Mouse (Mus musculus) midbrain, embryonic 15.5 days (tissue): ENCODE results near the gene Chat. TPM values are rescaled to one million over a fixed set of nuclear protein-coding genes. Genes with fewer than 3 reads are reported as not detected.
A peak's percentile ranks its signal among the peaks of the same experiment; 100 is the strongest.

Source experiments
- ATAC-seq: fragments of 200-750 bp; cut with Nextera tagmentation; replicated peaks from 2 replicates; pipeline ENCODE4 v1.8.0; 2017; ENCODE audit warnings: moderate TSS enrichment
- H3K27ac ChIP-seq: fragments of 300-500 bp; sonication (generic); 2 replicates; pipeline ENCODE4 v1.5.1; 2015; ENCODE audit warnings: mild to moderate bottlenecking, inconsistent platforms
- H3K27me3 ChIP-seq: fragments of 300-500 bp; sonication (generic); replicated peaks from 2 replicates; pipeline ENCODE4 v1.6.1; 2015; ENCODE audit warnings: inconsistent platforms
- H3K36me3 ChIP-seq: fragments of 300-500 bp; sonication (generic); replicated peaks from 2 replicates; pipeline ENCODE4 v1.6.1; 2015; ENCODE audit warnings: inconsistent platforms
- H3K4me1 ChIP-seq: fragments of 300-500 bp; sonication (generic); 2 replicates; pipeline ENCODE4 v1.6.1; 2015; ENCODE audit warnings: inconsistent platforms
- H3K4me2 ChIP-seq: fragments of 300-500 bp; sonication (generic); 2 replicates; pipeline ENCODE4 v1.6.1; 2015; ENCODE audit warnings: inconsistent platforms, mild to moderate bottlenecking, moderate library complexity
- H3K4me3 ChIP-seq: fragments of 300-500 bp; sonication (generic); 2 replicates; pipeline ENCODE4 v1.5.1; 2015; ENCODE audit warnings: mild to moderate bottlenecking, inconsistent platforms
- H3K9ac ChIP-seq: fragments of 300-500 bp; sonication (generic); 2 replicates; pipeline ENCODE4 v1.6.1; 2015; ENCODE audit warnings: mild to moderate bottlenecking, inconsistent platforms
- H3K9me3 ChIP-seq: fragments of 300-500 bp; sonication (generic); 2 replicates; pipeline ENCODE4 v1.6.1; 2016; ENCODE audit warnings: inconsistent platforms
- WGBS: fragments of 180-500 bp; shearing (Covaris S2); methylation state at CpG from one replicate; pipeline ENCODE4 v1.1.7; 2015; ENCODE audit warnings: mixed read lengths; 5-methylcytosine and 5-hydroxymethylcytosine counted together
- polyA plus RNA-seq: library from polyadenylated mRNA; unstranded; fragments of >200 nt; fragmentation: Nextera tagmentation; extraction: Ambion mirVana; gene quantifications from 2 replicates; pipeline ENCODE4 v1.2.1, GENCODE M21; 2015

The Chat gene
- polyA plus RNA-seq, 1 experiment from 2014 or later: 0.68 TPM

DNA sequence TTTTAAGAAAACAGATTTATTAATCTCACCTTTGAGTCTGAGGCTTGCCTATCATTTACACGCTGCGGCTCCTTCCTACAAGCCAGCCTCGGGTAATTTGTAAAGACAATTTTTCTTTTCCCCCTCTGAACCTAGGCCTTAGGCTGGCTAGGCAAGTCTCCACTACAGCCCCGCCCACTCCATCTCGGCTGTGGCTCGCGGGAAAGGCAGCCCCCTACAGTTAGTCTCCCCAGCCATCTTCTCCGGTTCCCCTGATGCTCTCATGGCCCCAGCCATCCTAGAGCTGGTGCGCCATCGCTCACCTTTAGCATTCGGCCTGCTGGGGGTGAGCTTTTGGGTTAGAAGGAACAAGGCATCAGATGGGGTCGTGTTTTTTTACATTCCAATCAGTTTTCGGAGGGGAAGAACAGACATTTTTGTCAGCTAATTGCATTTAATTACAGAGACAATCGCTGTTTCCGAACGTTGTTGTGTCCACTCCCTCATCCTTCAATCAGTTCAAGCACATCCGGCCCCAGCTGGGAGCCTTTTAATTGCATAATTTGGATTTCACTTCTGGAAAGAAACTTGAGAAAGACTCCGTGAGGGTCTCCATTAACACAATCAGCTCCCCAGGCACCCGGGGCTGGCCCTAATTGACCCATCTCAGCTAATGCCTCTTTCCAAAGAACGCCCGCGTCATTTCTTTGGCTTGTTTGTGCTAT is 86.2 kb downstream of the Chat start:
- H3K4me3 ChIP-seq: no peak overlapping the region
- H3K4me1 ChIP-seq: peaks cover 18% of the 10 kb centered on the region
- 11% methylated on average over 22 of the region's 22 CpGs for WGBS
- H3K9ac ChIP-seq: no peak overlapping the region
- H3K27ac ChIP-seq: no peak overlapping the region
- H3K9me3 ChIP-seq: no peaks in the 10 kb centered on the region
- H3K27me3 ChIP-seq: peaks cover 4% of the 10 kb centered on the region; the same call in 1 of the 2 replicates
- no peak for ATAC-seq
- peak overlapping the region; percentile 31; the same call in 1 of the 2 replicates for H3K4me2 ChIP-seq
- H3K36me3 ChIP-seq: no peaks in the 10 kb centered on the region

DNA sequence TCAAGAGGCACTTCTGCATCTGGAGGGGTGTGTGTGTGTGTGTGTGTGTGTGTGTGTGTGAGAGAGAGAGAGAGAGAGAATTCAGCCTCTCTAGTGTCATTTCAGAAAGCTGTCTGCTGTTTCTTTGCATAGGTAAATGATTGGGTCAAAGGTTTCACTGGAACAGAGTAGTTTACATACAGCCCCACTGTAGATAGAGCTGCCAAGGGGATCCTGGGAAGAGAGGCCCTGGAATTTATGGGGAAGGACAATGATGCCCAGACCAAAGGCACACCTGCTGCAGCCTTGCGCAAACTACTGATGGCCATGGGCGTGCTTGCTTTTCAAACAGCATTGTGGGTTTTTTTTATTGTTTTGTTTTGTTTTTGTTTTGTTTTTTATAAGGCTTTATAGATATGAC is 93.3 kb downstream of the Chat start:
- Histone ChIP-seq H3K4me2 (no peak overlapping the region), H3K4me1 (no peaks in the 10 kb centered on the region), H3K27ac (no peak overlapping the region), H3K9ac (no peak overlapping the region), H3K36me3 (no peaks in the 10 kb centered on the region), H3K4me3 (no peak overlapping the region), H3K9me3 (no peaks in the 10 kb centered on the region), H3K27me3 (no peaks in the 10 kb centered on the region; the same call in 1 of the 2 replicates)
- 87% methylated on average over 2 of the region's 2 CpGs for WGBS
- no peak for ATAC-seq

DNA sequence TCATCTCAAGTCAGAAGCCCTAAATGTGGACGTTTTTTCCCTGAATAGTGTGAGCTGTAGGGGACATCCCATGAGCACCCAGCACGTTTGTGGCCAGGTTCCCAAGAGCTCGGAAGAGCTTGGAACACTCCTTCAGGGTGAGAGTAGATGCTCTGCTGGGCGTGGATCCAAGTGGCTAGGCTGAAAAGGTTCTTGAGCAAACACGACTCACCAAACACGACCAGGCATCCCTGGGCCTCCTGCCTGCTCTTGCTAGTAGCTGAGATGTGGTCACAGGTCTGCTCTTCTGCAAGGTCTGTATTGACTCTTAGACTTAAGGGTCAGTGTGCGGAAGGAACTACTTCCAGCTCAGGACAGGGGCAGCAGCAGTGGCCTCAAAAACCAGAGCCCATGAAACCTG is 96.0 kb downstream of the Chat start:
- Histone ChIP-seq H3K9ac (no peak overlapping the region), H3K4me3 (no peak overlapping the region), H3K9me3 (no peaks in the 10 kb centered on the region), H3K36me3 (no peaks in the 10 kb centered on the region), H3K27me3 (no peaks in the 10 kb centered on the region), H3K27ac (no peak overlapping the region), H3K4me1 (no peaks in the 10 kb centered on the region), H3K4me2 (no peak overlapping the region)
- no peak for ATAC-seq
- 71% methylated on average over 7 of the region's 7 CpGs for WGBS

DNA sequence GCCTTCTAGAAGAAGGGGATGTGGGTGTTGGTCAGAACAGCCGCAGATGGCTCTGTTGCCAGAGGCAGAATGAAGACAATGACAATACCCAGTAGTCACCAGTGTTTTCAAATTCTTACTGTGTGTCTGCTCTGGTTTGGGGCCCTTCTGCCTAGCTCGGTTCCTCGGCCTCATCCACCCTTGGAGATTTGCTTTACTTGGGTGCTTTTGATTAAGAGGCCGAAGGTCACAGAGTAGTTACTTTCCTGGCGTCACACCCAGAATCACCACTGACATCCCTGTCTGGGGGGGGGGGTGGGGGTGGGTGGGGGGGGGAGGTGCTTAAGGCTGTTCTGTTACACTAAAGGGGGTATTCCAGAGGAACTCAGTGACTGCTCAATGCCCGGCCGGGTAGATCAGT is 101.4 kb downstream of the Chat start:
- H3K27me3 ChIP-seq: no peaks in the 10 kb centered on the region
- no peaks in the 10 kb centered on the region for H3K9me3 ChIP-seq
- H3K36me3 ChIP-seq: no peaks in the 10 kb centered on the region
- H3K27ac ChIP-seq: no peak overlapping the region
- no peak overlapping the region for H3K9ac ChIP-seq
- no peak overlapping the region for H3K4me2 ChIP-seq
- no peak overlapping the region for H3K4me3 ChIP-seq
- WGBS: 47% methylated on average over 7 of the region's 7 CpGs
- no peak for ATAC-seq
- no peaks in the 10 kb centered on the region for H3K4me1 ChIP-seq

Other genes with a start within 250 kb of the Chat start
- 32.6 and 33.0 TPM in 2 replicates for gene Ogdhl, start 144.0 kb downstream of the Chat start, polyA plus RNA-seq
- 0.34 and 1.0 TPM in 2 replicates for gene 1700024G13Rik, start 77.6 kb downstream of the Chat start, polyA plus RNA-seq
- 2.5 and 2.8 TPM in 2 replicates for gene Slc18a3, start 1.1 kb downstream of the Chat start, polyA plus RNA-seq
- gene Ercc6, start 47.5 kb upstream of the Chat start, polyA plus RNA-seq: 29.8 and 33.3 TPM in 2 replicates
- 2.0 and 2.9 TPM in 2 replicates for gene Prrxl1, start 133.4 kb upstream of the Chat start, polyA plus RNA-seq
- 0.03 TPM in 1 of 2 replicates, not detected in the other for gene 3425401B19Rik, start 219.3 kb upstream of the Chat start, polyA plus RNA-seq